Mouse (Mus musculus): ENCODE results near the gene Morn1. TPM values are rescaled to one million over a fixed set of nuclear protein-coding genes. Genes with fewer than 3 reads are reported as not detected.

Morn1 gene
- total RNA-seq, 2 experiments from 2014 or later = 1.0 to 2.3 TPM

DNA sequence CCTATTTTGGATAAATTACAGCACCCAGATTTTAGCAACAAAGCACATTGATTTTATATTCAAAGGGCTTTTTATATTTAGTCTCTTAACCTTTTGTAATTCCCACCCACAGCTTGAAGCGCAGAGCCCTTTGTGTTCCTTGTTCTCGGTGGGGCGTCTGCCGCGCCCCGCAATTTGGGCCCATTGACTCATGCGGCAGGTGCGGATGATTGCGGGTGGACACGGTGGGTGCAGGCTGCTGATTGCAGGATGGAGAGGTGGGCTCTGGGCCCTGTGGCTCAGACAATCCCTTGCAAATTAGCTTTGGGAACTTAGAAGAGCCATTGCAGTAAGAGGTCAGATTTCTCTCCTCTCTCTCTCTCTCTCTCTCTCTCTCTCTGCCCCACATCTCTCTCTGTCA lies 31.9 kb downstream of the Morn1 start:
- no peak for DNase-seq

DNA sequence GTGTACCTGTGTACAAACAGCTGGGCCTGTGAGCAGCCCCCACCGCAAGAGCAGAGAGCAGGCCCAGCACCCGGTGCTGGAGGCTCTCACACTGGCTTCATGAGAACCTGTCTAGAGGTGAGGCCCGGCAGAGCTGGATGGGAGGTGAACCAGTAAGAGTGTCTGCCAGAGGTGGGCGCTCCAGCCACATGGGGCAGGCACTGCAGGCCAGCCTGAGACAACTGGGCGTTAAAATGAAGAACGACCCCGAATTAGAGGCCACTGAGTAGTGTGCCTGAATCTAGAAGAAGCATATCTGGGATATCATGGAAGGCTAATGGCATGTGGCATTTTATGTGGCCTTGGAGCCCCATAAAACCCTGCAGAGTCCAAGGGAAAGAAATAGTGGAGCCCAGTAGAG lies 33.7 kb downstream of the Morn1 start:
- DNase-seq = no peak

DNA sequence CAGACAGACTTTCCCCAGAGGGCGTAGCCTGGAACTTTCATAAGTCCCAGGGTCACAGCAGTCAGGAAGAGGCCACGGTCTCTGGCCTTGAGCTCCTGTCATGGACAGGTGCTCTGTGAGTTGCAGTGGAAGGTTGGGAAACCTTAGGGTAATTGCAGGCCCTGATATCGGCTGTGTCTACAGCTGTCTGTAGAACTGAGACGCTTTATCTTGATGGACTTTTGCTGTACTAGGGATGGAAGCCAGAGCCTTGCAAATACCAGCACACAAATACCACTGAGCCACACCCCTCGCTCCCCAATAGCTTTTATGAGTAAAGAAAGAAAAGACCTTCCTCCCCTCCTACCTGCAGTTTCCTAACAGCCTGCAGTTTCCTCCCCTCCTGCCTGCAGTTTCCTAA lies 34.2 kb downstream of the Morn1 start:
- no peak for DNase-seq

DNA sequence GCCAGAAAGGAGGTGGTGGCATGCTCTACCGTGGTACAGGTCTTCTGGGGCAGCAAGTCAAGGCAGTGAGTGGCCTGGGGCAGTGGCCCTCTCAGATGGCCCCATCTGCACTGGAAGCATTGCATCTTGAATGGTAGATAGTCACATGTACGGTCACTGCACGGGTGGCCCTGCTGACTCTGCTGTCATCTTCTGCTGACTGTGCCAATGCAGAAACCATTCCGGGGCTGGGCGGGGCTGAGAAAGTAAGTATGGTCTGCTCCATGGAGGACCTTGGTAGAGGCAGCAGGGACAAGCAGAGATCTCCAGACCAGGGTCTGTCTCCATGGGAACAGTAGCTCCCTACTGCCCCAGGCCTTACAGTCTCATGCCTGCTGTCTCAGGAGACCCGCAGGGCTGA lies 34.8 kb downstream of the Morn1 start:
- DNase-seq = peak in 1 of 2 experiments; percentile 59

DNA sequence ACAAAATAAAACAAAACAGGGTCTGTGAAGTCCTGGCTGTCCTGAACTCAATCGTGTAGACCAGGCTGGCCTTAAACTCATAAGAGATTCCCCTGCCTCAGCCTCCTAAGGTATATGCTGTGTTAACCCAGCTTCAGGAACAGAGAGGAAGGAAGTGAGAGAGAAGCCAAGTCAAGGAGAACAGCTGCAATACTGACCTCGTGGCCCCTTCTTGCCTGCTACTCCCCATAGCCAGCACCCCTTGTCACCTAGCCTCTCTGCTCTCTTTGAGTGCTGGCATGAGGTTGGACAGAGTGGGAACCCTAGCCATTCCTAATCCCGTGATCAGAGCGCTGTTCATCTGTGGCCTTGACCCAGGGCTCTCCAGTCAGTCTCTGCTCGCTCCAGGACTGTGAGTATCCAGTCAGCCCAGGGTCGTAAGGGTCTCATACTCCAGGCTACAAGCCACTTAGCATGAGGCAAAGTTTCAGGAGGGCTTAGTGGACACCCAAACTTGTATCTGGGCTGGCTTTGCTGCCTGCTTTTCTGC lies 35.6 kb downstream of the Morn1 start:
- no peak for DNase-seq

DNA sequence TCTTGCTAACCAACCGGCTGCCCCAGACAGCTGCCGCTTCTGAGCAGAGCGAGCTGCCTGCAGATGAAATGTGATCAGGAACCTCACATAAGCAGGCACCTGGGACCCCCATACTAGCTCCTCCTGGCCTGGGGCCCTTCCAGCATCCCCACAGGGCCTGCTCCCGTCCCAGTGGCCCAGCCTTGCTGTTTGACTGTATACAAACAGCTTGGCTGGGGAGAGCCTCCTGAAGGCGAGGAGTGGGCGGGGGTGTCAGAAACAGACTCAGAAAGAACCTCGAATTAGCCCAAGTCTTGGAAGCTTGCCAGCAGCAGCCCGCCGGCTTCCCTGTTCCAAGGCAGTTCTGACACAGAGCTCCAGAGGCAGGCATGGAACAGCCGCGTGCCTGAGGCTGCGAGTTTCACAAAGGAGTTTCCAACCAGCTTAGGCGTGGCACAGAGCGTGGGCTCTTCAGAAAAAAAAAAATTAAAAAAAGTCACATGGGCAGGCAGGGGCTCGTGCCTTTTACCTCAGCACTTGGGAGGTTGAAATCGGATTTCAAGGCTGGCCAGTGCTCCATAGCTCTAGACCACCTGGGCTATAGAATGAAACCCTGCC lies 36.2 kb downstream of the Morn1 start:
- DNase-seq = peak; percentile 55 to 77

DNA sequence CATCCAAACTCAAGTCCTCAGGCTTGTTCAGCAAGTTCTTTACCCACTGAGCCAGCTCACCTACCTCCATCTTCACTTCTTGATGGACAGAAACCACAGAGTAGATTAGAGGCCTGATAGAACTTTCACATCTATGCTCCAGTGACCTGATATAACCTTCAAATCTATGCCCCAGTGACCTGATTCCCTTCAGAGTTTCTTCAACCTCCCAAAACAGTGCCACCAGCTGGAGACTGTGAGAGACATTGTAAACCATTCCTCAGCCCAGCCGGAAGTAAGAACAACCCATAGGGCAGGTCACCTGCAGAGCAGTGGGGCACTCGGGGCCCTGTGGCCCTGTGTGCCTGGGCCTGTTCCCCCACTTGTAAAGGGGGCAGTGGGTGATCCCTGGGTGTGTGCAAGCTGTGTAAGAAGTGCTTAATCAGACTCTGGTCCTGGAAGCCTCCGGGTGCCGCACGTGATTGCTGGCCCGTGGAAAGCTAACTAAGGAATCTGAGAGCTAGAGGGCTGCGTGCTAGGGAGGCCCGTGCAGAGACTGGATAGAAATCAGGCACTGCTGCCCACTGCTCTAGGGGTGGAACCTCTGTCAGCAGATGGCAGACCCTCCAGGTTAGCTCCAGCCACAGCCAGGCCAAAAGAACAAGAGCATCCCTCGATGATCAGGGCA lies 37.6 kb downstream of the Morn1 start:
- no peak for DNase-seq

DNA sequence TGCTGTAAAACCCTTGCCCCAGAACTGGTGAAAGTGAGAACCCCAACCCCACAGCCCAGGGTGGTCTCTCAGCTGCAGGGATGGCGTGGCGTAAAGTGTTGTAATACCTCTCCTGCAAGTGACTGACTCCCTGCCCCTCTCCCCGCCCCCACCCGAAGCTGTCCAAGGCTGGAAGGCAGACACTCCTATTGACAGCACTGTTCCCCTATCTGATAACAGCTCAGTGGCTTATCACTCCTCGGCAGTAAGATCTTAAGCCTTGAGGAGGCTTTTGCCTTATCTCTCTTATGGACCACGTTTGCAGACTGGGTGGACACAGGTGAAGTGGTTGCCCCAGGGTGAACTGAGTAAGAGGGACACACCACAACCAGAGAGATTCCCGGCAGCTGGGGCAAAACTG lies 38.9 kb downstream of the Morn1 start:
- DNase-seq = no peak

DNA sequence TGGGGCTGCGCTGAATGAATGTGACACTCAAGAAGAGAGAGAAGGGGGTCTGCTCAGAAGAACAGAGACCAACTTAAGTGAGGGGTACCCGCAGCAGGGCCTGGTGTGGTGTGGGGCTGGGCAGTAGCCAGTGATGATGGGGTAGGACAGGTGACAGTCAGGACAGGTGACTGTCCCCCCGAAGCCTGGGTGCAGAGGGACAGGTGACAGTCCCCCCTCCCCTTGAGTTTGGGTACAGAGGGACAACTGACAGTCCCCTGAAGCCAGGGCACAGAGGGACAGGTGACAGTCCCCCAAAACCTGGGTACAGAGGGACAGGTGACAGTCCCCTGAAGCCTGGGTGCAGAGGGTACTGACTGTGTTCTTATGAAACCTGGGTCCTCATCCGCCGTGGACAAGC lies 39.8 kb downstream of the Morn1 start:
- no peak for DNase-seq

DNA sequence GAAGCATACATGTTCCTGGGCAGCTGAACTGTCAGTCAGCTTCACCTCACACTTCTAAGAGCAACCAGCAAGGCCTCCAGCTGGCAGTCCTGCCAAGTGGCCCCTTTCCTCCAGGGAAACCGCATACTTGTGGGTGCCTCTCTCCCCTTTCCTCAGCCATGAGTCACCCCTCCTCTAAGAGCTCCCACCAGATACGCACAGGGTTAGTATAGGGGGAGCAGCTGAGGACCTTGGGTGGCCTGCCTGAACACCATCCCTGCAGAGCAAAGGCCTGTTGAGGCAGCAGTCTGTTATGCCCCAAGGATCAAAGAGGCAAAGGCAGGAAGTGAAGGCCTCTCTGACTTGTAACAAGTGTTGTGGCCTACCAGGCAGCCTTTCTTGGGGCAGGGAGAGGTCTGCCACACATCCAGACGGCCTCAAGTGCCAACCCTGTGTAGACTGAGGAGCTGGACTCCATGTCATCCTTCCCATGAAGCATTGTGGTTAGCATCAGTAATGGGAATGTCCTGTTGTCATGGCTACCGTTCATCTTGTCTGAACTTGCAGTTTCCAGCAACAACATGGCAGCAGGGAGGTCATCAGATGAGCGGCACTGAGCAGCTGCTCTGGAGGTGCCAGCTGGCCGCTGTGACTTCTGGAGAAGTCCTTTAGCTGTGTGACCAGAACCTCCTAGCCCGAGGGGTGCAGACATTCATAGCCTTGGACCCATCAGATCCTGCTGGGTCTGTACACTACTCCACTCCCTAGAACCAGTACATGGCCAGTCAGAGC lies 40.4 kb downstream of the Morn1 start:
- no peak for DNase-seq

DNA sequence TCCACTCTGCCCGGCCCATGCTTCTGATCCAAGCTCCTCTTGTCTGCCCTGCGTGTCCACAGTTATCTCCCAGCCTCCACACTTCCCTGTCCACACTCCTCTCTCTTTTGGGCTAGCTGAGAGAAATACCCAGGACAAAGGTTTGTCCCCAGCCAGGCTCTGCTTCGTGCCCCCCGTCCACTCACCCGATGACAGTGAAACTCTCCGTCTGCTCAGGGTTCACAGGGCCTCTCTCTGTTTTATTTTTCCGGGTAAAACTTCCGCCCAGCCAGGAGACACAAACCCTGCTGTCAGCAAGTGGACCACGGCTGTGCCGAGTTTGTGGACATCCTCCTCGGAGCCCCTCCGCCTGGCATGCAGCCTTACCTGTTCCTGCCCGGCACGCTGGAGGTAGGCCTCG lies 42.0 kb downstream of the Morn1 start:
- DNase-seq = no peak

DNA sequence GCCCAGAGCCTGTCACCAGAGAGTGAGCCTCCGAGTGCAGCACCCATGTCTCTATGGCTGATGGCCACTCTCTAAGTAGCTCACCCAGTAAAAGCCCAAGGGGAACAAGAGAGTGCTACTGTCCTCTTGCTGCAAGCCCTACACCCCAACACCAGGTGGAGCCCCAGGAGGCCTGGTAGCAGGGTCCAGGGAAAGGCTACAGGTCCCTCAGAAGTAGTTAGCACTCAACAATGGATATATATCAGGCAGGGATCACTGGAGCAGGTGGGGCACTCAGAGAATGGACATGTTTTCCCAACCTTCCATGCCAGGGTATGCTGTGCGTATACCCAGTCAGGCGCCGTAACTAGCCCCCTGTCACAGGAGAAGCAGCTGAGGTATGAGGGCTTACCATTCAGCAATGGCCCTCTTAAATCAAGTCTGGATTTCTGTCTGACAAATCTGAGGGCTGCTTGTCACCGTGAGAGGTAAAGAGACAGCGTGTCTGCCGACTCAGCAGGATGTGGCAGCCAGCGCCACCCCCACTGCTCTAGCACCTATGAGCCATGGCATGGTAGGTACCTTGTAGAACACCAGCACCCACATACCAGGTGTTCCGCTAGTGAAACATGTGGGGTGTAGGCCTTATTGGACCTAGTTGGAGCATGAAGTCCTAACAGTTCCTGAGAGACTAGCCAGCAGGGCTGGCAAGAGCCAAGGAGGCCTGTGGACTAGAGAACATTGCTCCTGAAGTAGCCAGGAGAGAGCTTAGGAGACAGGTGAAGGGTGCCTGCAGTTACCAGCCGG lies 42.9 kb downstream of the Morn1 start:
- DNase-seq = peak; percentile 70 to 74

DNA sequence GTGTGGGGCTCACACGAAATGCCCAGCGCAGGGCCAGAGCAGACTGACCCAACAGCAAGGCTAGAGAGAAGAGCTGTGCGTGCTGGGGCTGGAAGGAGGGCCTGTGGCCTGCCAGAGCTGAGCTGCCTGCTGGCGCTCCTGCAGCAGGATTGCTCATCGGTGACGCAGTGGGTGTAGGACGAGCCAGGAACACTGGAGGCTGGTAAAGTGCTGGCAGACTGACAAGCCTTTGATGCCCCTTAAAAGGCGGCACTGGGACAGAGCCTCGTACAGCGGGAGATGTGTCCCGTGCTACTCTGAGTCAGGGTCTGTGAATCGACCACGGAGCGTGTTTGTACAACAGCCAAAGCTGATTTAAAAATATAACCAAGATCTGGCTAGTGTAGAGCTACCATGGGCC lies 43.6 kb downstream of the Morn1 start:
- DNase-seq = peak; percentile 91 to 93

DNA sequence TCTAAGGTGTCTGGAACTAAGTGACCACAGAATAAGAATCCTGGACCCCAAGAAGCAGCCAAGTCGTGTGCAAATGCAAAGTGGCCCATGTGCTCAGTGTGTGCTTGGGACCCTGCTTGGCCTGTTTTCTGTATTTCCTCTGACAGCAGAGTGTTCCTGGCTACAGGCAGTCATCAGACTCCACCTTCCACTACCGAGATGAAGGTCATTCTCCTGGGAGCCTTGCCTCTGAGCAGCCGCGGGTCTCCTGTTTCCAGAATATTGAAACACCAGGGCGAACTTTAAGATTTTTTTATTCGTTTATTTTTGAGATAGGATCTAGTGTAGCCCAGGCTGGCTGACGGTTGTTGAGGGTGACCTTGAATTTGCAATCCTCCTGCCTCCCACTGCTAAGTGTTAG lies 44.2 kb downstream of the Morn1 start:
- DNase-seq = no peak

DNA sequence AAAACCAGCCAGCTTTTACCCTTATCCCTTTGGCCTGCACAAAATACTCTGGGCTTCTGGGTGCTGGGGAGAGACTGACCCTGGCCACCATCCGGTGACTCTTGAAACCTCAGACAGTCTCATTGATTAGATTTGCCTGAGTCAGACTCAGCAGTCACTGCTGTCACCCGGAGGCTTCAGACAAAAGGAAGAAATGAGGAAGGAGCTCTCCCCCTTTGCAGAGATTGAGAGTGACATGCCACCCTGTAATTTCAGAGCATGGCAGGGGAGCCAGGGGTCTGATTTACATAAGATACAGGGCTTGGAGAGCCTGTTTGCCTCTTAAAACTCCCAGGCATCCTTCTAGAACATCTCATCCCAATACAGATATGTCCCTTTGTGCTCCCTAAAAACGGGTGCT lies 46.8 kb downstream of the Morn1 start:
- DNase-seq = no peak

DNA sequence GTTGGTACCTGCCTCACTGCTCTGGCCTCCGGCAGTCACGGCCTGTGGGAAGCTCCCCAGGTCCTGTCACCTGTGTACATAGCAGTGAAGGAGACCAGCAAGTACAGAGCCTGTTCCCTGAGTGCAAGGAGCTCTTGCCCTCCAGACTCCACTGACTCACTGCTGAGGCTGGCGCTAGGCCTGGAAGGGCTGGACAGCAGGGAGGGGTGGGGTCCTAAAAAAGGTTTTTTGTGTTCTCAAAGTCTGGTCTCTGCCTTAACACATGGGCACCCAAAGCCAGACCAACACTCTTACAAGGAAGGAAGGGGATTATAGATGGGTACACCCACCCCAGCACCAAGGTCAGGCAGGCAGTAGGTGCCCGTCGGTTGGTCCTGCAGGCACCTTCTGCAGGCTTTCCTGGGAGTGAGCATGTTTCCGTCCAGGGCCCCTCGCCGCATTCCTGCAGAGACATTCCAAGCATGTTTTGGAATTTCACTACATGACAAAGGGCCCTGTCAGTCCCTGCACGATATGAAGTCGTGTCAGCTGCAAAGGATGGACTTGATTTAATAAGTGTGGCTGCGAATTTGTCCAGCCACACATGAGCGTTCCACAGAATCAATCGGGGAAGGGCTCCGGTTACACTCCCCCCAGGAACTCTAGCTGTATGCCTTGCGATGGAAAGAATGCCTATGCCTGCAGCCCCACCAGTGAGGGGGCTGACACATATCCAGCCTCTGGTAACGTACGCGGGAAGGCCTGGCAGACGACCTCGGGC lies 47.5 kb downstream of the Morn1 start:
- DNase-seq = no peak

DNA sequence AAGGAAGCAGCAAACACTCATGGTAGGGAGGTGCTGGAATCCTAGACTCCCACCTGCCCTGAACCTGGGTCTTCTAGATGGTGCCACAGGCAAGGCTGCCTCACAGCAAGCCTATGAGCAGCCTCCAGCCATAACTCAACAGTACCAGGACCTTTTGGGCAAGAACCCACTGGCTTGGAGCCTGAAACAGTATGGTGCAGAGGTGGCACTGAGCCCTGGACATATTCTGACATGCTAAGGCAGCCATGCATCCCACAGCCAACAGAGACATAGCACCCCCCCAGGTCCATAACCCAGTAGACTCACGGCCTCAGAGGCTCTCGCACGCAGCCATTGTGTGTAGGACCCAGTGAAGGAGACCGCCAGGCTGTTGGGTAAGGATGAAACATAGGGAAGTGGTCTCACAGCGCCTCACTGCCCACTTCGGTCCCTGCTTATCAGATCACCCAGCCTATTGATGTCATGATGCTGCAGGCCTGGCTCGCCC lies 48.4 kb downstream of the Morn1 start:
- no peak for DNase-seq

DNA sequence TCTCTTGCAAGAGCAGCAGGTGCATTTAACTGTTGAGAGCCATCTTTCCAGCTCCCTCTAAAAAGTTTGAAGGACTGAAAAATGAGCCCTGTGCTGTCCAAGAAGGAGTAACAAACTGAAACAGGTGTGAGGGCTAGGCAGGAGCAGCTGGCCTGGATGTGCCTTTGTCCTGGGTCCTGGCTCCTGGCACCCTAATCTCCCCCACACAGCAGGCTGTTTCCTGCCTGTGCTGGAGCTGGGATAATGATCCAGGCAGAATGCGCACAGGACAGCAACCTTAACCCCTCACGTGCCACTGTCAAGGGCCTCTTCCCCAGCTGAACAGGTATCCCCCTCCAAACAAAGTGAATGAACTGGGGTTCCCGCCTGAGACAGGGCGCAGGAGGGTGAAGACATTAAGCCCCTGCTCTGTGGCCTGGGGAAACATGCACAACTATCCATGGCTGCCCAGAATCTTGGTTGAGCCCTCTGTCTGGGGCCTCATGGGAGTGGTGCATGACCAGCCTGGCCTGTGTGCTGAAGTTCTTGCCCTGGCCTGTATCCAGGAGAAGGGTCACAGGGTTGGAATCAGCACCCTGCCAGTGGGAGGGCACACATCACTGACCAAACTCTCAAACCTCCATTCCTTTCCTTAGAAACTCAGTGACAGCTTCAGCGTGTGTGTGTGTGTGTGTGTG lies 49.7 kb downstream of the Morn1 start:
- no peak for DNase-seq

DNA sequence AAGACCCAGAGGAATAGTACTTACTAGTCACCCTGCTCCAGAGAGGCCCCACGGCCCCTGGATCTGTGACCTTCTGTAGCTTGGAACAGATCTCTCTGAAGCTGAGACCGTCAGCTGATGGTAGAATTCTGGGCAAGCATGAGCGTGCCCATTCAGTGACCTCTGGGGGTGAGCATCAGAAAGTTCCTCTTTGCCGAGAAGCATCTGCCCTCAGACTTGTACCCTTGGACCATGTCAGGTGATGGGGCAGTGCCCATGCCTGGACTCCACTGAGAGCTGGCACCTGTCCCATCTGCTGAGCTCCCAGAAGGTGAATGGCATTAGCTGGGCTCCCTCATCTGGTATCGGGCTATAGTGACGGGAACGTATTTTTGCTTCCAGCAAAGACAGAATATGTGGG lies 51.5 kb downstream of the Morn1 start:
- no peak for DNase-seq

DNA sequence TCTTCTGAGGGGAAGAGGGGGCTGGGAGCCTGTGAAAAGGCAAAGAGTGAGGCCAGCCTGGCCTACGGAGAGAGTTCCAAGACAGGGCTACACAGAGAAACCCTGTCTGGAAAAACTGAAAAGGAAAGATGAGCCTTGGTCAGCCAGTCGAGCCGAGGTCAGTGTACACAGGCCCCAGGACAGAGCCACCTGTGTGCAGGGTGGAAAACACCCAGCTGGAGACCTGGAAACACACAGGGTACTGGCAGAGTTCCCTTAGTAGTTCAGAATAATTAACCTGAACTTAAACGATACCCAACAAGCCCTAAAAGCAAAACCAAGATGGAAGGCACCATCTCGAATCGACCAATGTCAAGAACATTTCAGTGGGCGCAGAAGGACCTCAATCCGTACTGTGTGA lies 52.1 kb downstream of the Morn1 start:
- DNase-seq = no peak
